Mouse (Mus musculus): ENCODE results near the gene Slc16a5.

DNA sequence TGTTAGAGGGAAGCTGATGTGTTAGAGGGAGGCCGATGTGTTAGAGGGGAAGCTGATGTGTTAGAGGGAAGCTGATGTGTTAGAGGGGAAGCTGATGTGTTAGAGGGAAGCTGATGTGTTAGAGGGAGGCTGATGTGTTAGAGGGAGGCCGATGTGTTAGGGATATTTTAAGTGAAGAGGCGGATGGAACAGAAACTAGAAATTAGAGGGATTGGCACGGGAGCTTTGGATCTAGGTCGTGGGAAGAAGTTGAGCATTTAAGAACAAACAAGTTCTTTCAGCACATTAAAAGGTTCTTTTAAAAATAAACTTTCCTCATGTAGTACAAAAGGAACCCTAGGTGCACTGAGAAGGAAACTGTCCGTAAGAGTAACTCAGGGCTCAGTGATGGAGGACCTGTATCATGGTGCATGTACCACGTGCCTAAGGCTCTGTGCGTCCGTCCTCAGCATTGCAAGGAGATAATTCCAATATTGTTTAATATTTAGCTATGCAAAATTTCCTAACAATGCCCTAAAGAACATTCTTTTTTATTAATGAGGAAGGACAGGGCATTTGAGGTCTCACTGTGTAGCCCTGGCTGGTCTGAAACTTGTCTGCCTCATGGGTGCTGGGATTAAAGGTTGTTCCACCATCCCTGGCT is 16.1 kb downstream of the Slc16a5 start:
- TF ChIP-seq CTCF (IDR thresholded peaks at IDR 0.05; ENCODE audit: extremely low read depth, insufficient read depth, low read length) (no peak), POLR2A (IDR thresholded peaks at IDR 0.05; ENCODE audit: extremely low read depth, insufficient read depth, low read length) (no peak)
